Mouse (Mus musculus): ENCODE results near the gene Sall4. TPM values are rescaled to one million over a fixed set of nuclear protein-coding genes. Genes with fewer than 3 reads are reported as not detected.
"Not testable (repeated sequence)": the region's sequence is repeated elsewhere in the genome, so short reads cannot be mapped to it uniquely, and the experiment has no call there.

Gene Sall4
- polyA plus RNA-seq, 1 experiment from 2014 or later, result 0.65 TPM

DNA sequence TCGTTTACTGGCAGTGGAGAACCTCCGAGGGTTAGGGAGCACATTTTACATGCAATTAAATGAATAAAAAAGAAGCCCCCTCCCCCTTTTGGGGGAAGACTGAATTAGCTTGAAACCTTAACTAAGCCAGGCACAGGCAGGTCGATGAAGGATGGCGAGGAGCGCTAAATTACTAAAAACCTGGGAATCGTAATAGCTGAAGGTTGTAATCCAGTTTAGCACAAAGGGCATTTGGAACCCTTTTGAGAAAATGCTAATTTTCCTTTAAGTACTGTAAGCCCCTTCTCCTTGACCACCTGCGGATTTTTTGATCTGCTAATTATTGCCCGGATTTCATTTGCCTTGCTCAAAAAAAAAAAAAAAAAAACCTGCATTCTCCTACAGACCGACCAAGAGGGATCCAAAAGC lies 3.3 kb downstream of the Sall4 start:
- WGBS, result 6% methylated on average over 9 of the region's 9 CpGs
- Histone ChIP-seq H3K9me3 (ENCODE audit: control insufficient read depth, low read length) (no peaks in the 10 kb centered on the region), H3K4me2 (replicated peaks; ENCODE audit: low read depth, low read length) (no peak overlapping the region), H3K9ac (ENCODE audit: low read depth, low read length) (no peak overlapping the region), H3K4me1 (ENCODE audit: control insufficient read depth, insufficient read depth, low read length) (peaks cover 15% of the 10 kb centered on the region), H3K27ac (ENCODE audit: low read depth, low read length) (no peak overlapping the region), H3K27me3 (ENCODE audit: control insufficient read depth, insufficient read depth, low read length) (peaks cover 83% of the 10 kb centered on the region), H3K36me3 (ENCODE audit: control insufficient read depth, insufficient read depth, low read length) (no peaks in the 10 kb centered on the region), H3K4me3 (ENCODE audit: low read length) (no peak overlapping the region)
- ATAC-seq (ENCODE audit: low FRiP score, low TSS enrichment), result no peak

DNA sequence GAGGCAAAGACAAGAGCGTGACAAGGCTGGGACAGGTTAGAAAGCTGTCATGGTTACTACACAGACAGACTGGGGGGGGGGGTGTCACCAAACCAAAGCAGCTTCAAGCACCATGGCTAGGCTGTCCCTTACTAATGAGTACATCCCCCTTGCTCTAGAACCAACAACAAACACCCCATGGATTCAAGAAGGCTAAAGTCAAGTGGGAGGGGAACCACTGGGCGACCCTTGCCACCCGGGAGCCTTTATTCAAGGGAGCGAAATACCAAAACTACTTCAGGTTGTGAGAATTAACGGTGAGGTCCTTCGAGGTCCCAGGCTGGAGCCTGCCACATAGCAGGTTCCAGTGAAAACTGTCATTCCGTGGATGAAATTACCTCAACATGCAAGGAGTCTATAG lies 4.0 kb downstream of the Sall4 start:
- WGBS, result 13% methylated on average over 7 of the region's 7 CpGs
- H3K27me3 ChIP-seq (ENCODE audit: control insufficient read depth, insufficient read depth, low read length), result peaks cover 76% of the 10 kb centered on the region
- no peaks in the 10 kb centered on the region for H3K9me3 ChIP-seq (ENCODE audit: control insufficient read depth, low read length)
- H3K27ac ChIP-seq (ENCODE audit: low read depth, low read length), result no peak overlapping the region
- H3K36me3 ChIP-seq (ENCODE audit: control insufficient read depth, insufficient read depth, low read length), result no peaks in the 10 kb centered on the region
- H3K4me3 ChIP-seq (ENCODE audit: low read length), result no peak overlapping the region
- H3K4me1 ChIP-seq (ENCODE audit: control insufficient read depth, insufficient read depth, low read length), result peaks cover 15% of the 10 kb centered on the region
- ATAC-seq (ENCODE audit: low FRiP score, low TSS enrichment), result no peak
- no peak overlapping the region for H3K4me2 ChIP-seq (replicated peaks; ENCODE audit: low read depth, low read length)
- H3K9ac ChIP-seq (ENCODE audit: low read depth, low read length), result no peak overlapping the region

GRCm38 (mm10) chr2:168762411-168762815 lies 5.3 kb downstream of the Sall4 start:
- ATAC-seq (ENCODE audit: low FRiP score, low TSS enrichment), result no peak
- Histone ChIP-seq H3K9ac (ENCODE audit: low read depth, low read length) (no peak overlapping the region), H3K4me2 (replicated peaks; ENCODE audit: low read depth, low read length) (no peak overlapping the region), H3K4me3 (ENCODE audit: low read length) (no peak overlapping the region), H3K27me3 (ENCODE audit: control insufficient read depth, insufficient read depth, low read length) (peaks cover 62% of the 10 kb centered on the region), H3K27ac (ENCODE audit: low read depth, low read length) (no peak overlapping the region), H3K9me3 (ENCODE audit: control insufficient read depth, low read length) (no peaks in the 10 kb centered on the region), H3K4me1 (ENCODE audit: control insufficient read depth, insufficient read depth, low read length) (peaks cover 15% of the 10 kb centered on the region), H3K36me3 (ENCODE audit: control insufficient read depth, insufficient read depth, low read length) (no peaks in the 10 kb centered on the region)
- WGBS, result 2% methylated on average over 12 of the region's 12 CpGs

DNA sequence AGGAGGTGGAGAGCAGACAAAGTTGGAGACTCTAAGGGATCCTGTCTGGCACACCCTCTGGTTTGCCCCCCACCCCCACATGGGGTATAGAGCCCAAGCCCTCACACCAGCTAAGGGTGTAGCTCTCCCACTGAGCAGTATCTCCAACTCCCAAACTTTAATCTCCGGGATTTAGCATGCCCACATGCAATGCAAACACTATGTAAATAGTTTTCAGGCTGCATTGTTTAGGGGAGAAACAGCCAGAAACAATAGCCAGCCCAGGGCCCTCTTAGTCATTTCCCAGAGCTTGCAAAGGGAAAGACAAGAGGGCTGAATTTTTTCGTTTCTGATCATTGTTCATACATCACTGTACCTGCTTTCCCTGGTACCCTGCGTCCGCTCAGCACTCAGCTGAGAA lies 5.8 kb downstream of the Sall4 start:
- H3K4me3 ChIP-seq (ENCODE audit: low read length), result no peak overlapping the region
- peaks cover 15% of the 10 kb centered on the region for H3K4me1 ChIP-seq (ENCODE audit: control insufficient read depth, insufficient read depth, low read length)
- no peak for ATAC-seq (ENCODE audit: low FRiP score, low TSS enrichment)
- no peaks in the 10 kb centered on the region for H3K36me3 ChIP-seq (ENCODE audit: control insufficient read depth, insufficient read depth, low read length)
- WGBS, result 15% methylated on average over 4 of the region's 4 CpGs
- H3K4me2 ChIP-seq (replicated peaks; ENCODE audit: low read depth, low read length), result no peak overlapping the region
- H3K9me3 ChIP-seq (ENCODE audit: control insufficient read depth, low read length), result no peaks in the 10 kb centered on the region
- no peak overlapping the region for H3K27ac ChIP-seq (ENCODE audit: low read depth, low read length)
- H3K27me3 ChIP-seq (ENCODE audit: control insufficient read depth, insufficient read depth, low read length), result peaks cover 58% of the 10 kb centered on the region
- H3K9ac ChIP-seq (ENCODE audit: low read depth, low read length), result no peak overlapping the region

GRCm38 (mm10) chr2:168761141-168761540 lies 6.6 kb downstream of the Sall4 start:
- H3K9ac ChIP-seq (ENCODE audit: low read depth, low read length), result no peak overlapping the region
- no peak overlapping the region for H3K4me2 ChIP-seq (replicated peaks; ENCODE audit: low read depth, low read length)
- H3K36me3 ChIP-seq (ENCODE audit: control insufficient read depth, insufficient read depth, low read length), result no peaks in the 10 kb centered on the region
- no peak overlapping the region for H3K4me3 ChIP-seq (ENCODE audit: low read length)
- 82% methylated on average over 9 of the region's 9 CpGs for WGBS
- peaks cover 8% of the 10 kb centered on the region for H3K4me1 ChIP-seq (ENCODE audit: control insufficient read depth, insufficient read depth, low read length)
- peaks cover 49% of the 10 kb centered on the region for H3K27me3 ChIP-seq (ENCODE audit: control insufficient read depth, insufficient read depth, low read length)
- no peak overlapping the region for H3K27ac ChIP-seq (ENCODE audit: low read depth, low read length)
- ATAC-seq (ENCODE audit: low FRiP score, low TSS enrichment), result no peak
- no peaks in the 10 kb centered on the region for H3K9me3 ChIP-seq (ENCODE audit: control insufficient read depth, low read length)

GRCm38 (mm10) chr2:168744406-168744805 lies 23.3 kb downstream of the Sall4 start:
- not testable (repeated sequence) for H3K4me2 ChIP-seq (replicated peaks; ENCODE audit: low read depth, low read length); ATAC-seq (ENCODE audit: low FRiP score, low TSS enrichment); H3K9me3 ChIP-seq (ENCODE audit: control insufficient read depth, low read length); H3K36me3 ChIP-seq (ENCODE audit: control insufficient read depth, insufficient read depth, low read length); H3K9ac ChIP-seq (ENCODE audit: low read depth, low read length); H3K27me3 ChIP-seq (ENCODE audit: control insufficient read depth, insufficient read depth, low read length); H3K4me3 ChIP-seq (ENCODE audit: low read length); H3K4me1 ChIP-seq (ENCODE audit: control insufficient read depth, insufficient read depth, low read length); H3K27ac ChIP-seq (ENCODE audit: low read depth, low read length)
- WGBS, result 87% methylated on average over 10 of the region's 10 CpGs

GRCm38 (mm10) chr2:168742649-168743048 lies 25.1 kb downstream of the Sall4 start:
- no peak for ATAC-seq (ENCODE audit: low FRiP score, low TSS enrichment)

GRCm38 (mm10) chr2:168742059-168742627 lies 25.6 kb downstream of the Sall4 start, which contains the start of gene Atp9a:
TSS of gene Atp9a (minus strand) at chr2:168742409.
- Histone ChIP-seq H3K4me3 (ENCODE audit: low read length) (peak within 1 kb of the TSS; percentile 79), H3K4me1 (ENCODE audit: control insufficient read depth, insufficient read depth, low read length) (0 out of 2 replicates have a peak, but pooled peaks cover 4% of the 10 kb centered on the region), H3K4me2 (replicated peaks; ENCODE audit: low read depth, low read length) (peak within 1 kb of the TSS; percentile 90), H3K27me3 (ENCODE audit: control insufficient read depth, insufficient read depth, low read length) (no peaks in the 10 kb centered on the region), H3K9me3 (ENCODE audit: control insufficient read depth, low read length) (peaks cover 5% of the 10 kb centered on the region; the same call in 1 of the 2 replicates), H3K9ac (ENCODE audit: low read depth, low read length) (peak within 1 kb of the TSS; percentile 69), H3K27ac (ENCODE audit: low read depth, low read length) (peak within 1 kb of the TSS; percentile 0; the same call in 1 of the 2 replicates), H3K36me3 (ENCODE audit: control insufficient read depth, insufficient read depth, low read length) (no peaks in the 10 kb centered on the region)
- WGBS, result 6% methylated on average over 29 of the region's 33 CpGs
- ATAC-seq (ENCODE audit: low FRiP score, low TSS enrichment), result peak; percentile 41; the same call in 1 of the 2 replicates

More at GRCm38 (mm10) chr2:168742649-168743048, 25.1 kb downstream of the Sall4 start:
- 22% methylated on average over 7 of the region's 7 CpGs for WGBS
- Histone ChIP-seq H3K27me3 (ENCODE audit: control insufficient read depth, insufficient read depth, low read length) (no peaks in the 10 kb centered on the region), H3K4me3 (ENCODE audit: low read length) (no peak overlapping the region), H3K27ac (ENCODE audit: low read depth, low read length) (no peak overlapping the region), H3K4me1 (ENCODE audit: control insufficient read depth, insufficient read depth, low read length) (0 out of 2 replicates have a peak, but pooled peaks cover 4% of the 10 kb centered on the region), H3K4me2 (replicated peaks; ENCODE audit: low read depth, low read length) (no peak overlapping the region), H3K9ac (ENCODE audit: low read depth, low read length) (no peak overlapping the region), H3K36me3 (ENCODE audit: control insufficient read depth, insufficient read depth, low read length) (no peaks in the 10 kb centered on the region), H3K9me3 (ENCODE audit: control insufficient read depth, low read length) (peaks cover 5% of the 10 kb centered on the region; the same call in 1 of the 2 replicates)

GRCm38 (mm10) chr2:168741273-168742058 lies 26.3 kb downstream of the Sall4 start:
- no peaks in the 10 kb centered on the region for H3K27me3 ChIP-seq (ENCODE audit: control insufficient read depth, insufficient read depth, low read length)
- WGBS, result under 1% methylated on average over 55 of the region's 108 CpGs
- H3K4me2 ChIP-seq (replicated peaks; ENCODE audit: low read depth, low read length), result peak overlapping the region; percentile 90
- H3K4me3 ChIP-seq (ENCODE audit: low read length), result peak overlapping the region; percentile 79
- no peaks in the 10 kb centered on the region for H3K36me3 ChIP-seq (ENCODE audit: control insufficient read depth, insufficient read depth, low read length)
- H3K9me3 ChIP-seq (ENCODE audit: control insufficient read depth, low read length), result peaks cover 5% of the 10 kb centered on the region; the same call in 1 of the 2 replicates
- H3K4me1 ChIP-seq (ENCODE audit: control insufficient read depth, insufficient read depth, low read length), result 0 out of 2 replicates have a peak, but pooled peaks cover 4% of the 10 kb centered on the region
- H3K9ac ChIP-seq (ENCODE audit: low read depth, low read length), result peak overlapping the region; percentile 69
- peak overlapping the region; percentile 0; the same call in 1 of the 2 replicates for H3K27ac ChIP-seq (ENCODE audit: low read depth, low read length)
- ATAC-seq (ENCODE audit: low FRiP score, low TSS enrichment), result peak; percentile 88
